Mouse (Mus musculus) heart, postnatal 0 days (tissue): ENCODE data around the gene Nkain4.

Experiments used
- CTCF ChIP-seq: IDR thresholded peaks from 2 replicates; pipeline ENCODE4 v1.5.1; 2016; ENCODE audit warnings: antibody characterized with exemption, control low read depth, low read depth
- EP300 ChIP-seq: IDR thresholded peaks from 2 replicates; pipeline ENCODE4 v1.6.1; 2016; ENCODE audit warnings: antibody characterized with exemption, low read depth

- no peak for TF ChIP-seq CTCF
- 0 out of 2 replicates have a peak, but pooled peaks have one; percentile 28 for TF ChIP-seq EP300
These were observed 12.7 kb upstream of the Nkain4 start, which contains the start of gene Arfgap1 for GRCm38 (mm10) chr2:180967010-180967763.
